Mouse (Mus musculus): ENCODE data around the gene 1700001K19Rik. TPM values are rescaled to one million over a fixed set of nuclear protein-coding genes. Genes with fewer than 3 reads are reported as not detected.
"Not testable (repeated sequence)": the region's sequence is repeated elsewhere in the genome, so short reads cannot be mapped to it uniquely, and the experiment has no call there.

Gene 1700001K19Rik
- total RNA-seq, 2 experiments from 2014 or later = not detected

GRCm38 (mm10) chr12:110689919-110690643 lies 7.7 kb upstream of the 1700001K19Rik start:
- Histone ChIP-seq H3K27ac (no peak overlapping the region), H3K4me3 (no peak overlapping the region)
- intact Hi-C loops (cut with DNase I) = no loop called here
- no peak for DNase-seq
- TF ChIP-seq CTCF (IDR thresholded peaks at IDR 0.05) = no peak

- DNase-seq; H3K4me3 ChIP-seq; intact Hi-C loops (cut with DNase I); H3K27ac ChIP-seq: not testable (repeated sequence)
Measured at GRCm38 (mm10) chr12:110688921-110689320, 6.5 kb upstream of the 1700001K19Rik start.

- TF ChIP-seq CTCF (IDR thresholded peaks at IDR 0.05) = no peak
- DNase-seq = peak; percentile 62
Measured at GRCm38 (mm10) chr12:110687894-110688734, 5.7 kb upstream of the 1700001K19Rik start.

GRCm38 (mm10) chr12:110683580-110683979 lies 1.2 kb upstream of the 1700001K19Rik start:
- no peak for TF ChIP-seq CTCF (IDR thresholded peaks at IDR 0.05)
- Histone ChIP-seq H3K4me3 (no peak overlapping the region), H3K27ac (peak overlapping the region; percentile 48; the same call in 1 of the 2 replicates)
- intact Hi-C loops (cut with DNase I) = no loop called here
- no peak for DNase-seq

More at GRCm38 (mm10) chr12:110687894-110688734, 5.7 kb upstream of the 1700001K19Rik start:
- intact Hi-C loops (cut with DNase I) = no loop called here
- no peak overlapping the region for H3K4me3 ChIP-seq
- H3K27ac ChIP-seq = peak overlapping the region; percentile 48

- DNase-seq = no peak
- Histone ChIP-seq H3K27ac (no peak overlapping the region), H3K4me3 (no peak overlapping the region)
- intact Hi-C loops (cut with DNase I) = no loop called here
- TF ChIP-seq CTCF (IDR thresholded peaks at IDR 0.05) = no peak
Measured at GRCm38 (mm10) chr12:110681878-110682277, 541 bp downstream of the 1700001K19Rik start.

- peak; percentile 60 for DNase-seq
Measured at GRCm38 (mm10) chr12:110681191-110681590, 1.2 kb downstream of the 1700001K19Rik start.

GRCm38 (mm10) chr12:110674243-110674642 lies 8.2 kb downstream of the 1700001K19Rik start:
- intact Hi-C loops (cut with DNase I) = no loop called here

More at GRCm38 (mm10) chr12:110681191-110681590, 1.2 kb downstream of the 1700001K19Rik start:
- no peak for TF ChIP-seq CTCF (IDR thresholded peaks at IDR 0.05)
- intact Hi-C loops (cut with DNase I) = no loop called here
- Histone ChIP-seq H3K27ac (no peak overlapping the region), H3K4me3 (no peak overlapping the region)

GRCm38 (mm10) chr12:110667466-110668077 lies 14.8 kb downstream of the 1700001K19Rik start:
- no peak overlapping the region for H3K4me3 ChIP-seq
- intact Hi-C loops (cut with DNase I) = no loop called here
- no peak for DNase-seq
- H3K27ac ChIP-seq = no peak overlapping the region
- peak; percentile 16; the same call in 1 of the 2 replicates for TF ChIP-seq CTCF (IDR thresholded peaks at IDR 0.05)

More at GRCm38 (mm10) chr12:110674243-110674642, 8.2 kb downstream of the 1700001K19Rik start:
- peak; percentile 59 for TF ChIP-seq CTCF (IDR thresholded peaks at IDR 0.05)
- no peak for DNase-seq
- no peak overlapping the region for H3K27ac ChIP-seq
- H3K4me3 ChIP-seq = no peak overlapping the region

- Histone ChIP-seq H3K27ac (no peak overlapping the region), H3K4me3 (no peak overlapping the region)
- DNase-seq = no peak
- intact Hi-C loops (cut with DNase I) = no loop called here
- TF ChIP-seq CTCF (IDR thresholded peaks at IDR 0.05) = no peak
Measured at GRCm38 (mm10) chr12:110661746-110662145, 20.7 kb downstream of the 1700001K19Rik start.

- intact Hi-C loops (cut with DNase I) = loop anchor here (5.0 kb wide), 1 partner anchor 34 kb away; no protein-coding TSS in a partner anchor
- H3K4me3 ChIP-seq = no peak overlapping the region
- no peak for TF ChIP-seq CTCF (IDR thresholded peaks at IDR 0.05)
- H3K27ac ChIP-seq = no peak overlapping the region
- no peak for DNase-seq
Measured at GRCm38 (mm10) chr12:110651464-110651863, 31.0 kb downstream of the 1700001K19Rik start.

- intact Hi-C loops (cut with DNase I) = loop anchor here (5.0 kb wide), 1 partner anchor 33 kb away; no protein-coding TSS in a partner anchor
- no peak overlapping the region for H3K4me3 ChIP-seq
- H3K27ac ChIP-seq = no peak overlapping the region
- 0 out of 2 replicates have a peak, but pooled peaks have one; percentile 8 for TF ChIP-seq CTCF (IDR thresholded peaks at IDR 0.05)
- DNase-seq = no peak
Measured at GRCm38 (mm10) chr12:110650241-110650641, 32.2 kb downstream of the 1700001K19Rik start.

GRCm38 (mm10) chr12:110637507-110638114 lies 44.8 kb downstream of the 1700001K19Rik start:
- TF ChIP-seq CTCF (IDR thresholded peaks at IDR 0.05) = no peak
- Histone ChIP-seq H3K4me3 (no peak overlapping the region), H3K27ac (no peak overlapping the region)
- intact Hi-C loops (cut with DNase I) = no loop called here
- DNase-seq = no peak
